Mouse (Mus musculus): ENCODE data around the gene Slc44a5.
"Not testable (repeated sequence)": the region's sequence is repeated elsewhere in the genome, so short reads cannot be mapped to it uniquely, and the experiment has no call there.

The Slc44a5 gene

DNA sequence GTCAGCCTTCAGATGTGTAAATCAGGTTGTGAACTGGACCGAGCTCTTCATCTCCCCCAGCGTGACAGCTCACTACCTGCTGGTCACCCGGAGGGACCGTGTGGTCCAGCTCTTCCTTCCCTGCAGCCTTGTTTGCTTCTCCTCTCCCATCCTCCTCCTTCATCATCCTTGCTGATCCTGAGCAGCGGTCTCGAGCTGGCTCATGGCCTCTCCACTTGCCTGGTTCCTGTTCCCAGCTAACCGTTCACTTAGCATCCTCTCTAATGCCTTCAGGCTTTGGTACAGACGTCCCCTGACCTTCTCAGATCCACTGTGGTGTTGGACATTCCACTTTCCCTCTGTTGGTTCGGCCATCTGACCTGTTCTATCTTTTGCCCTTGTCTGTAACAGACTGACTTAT lies 128.4 kb downstream of the Slc44a5 start:
- no peak for DNase-seq

DNA sequence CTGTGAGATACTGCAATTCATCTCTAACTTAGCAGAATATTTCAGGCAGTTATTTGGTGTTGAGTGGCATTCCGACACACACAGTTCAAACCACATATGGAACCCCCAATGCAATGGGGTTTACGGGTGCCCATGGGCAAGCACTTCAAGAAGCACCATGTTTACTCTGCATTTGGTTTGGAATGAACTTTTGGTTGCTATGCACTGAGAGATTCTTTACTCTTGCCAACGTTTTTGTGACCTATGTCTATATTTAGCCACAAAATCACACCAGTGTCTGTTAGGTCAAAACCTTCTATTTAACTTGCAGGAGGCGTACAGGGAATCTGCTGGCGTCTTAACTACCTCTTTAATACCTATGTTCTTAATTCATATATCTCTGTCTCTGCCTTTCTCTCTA lies 137.3 kb downstream of the Slc44a5 start:
- DNase-seq = no peak

DNA sequence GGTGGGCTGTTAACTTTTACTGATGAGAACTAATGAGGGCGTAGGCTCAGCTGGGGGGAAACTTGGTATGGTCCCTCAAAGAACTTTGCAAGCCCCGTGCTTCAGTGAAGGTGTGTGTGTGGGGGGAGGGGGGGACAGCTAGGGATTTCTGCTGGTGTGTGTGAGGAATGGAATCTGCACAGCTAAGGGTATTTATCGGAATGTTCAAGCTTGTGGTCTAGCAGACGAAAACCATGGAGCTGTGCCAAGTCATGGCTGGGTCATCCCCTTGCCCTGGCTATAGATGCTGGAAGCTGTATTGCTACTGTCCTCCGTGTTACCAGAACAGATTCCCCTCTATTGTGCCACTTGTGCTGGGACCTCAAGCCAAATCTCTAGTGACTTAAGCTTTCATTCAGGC lies 138.0 kb downstream of the Slc44a5 start:
- no peak for DNase-seq

DNA sequence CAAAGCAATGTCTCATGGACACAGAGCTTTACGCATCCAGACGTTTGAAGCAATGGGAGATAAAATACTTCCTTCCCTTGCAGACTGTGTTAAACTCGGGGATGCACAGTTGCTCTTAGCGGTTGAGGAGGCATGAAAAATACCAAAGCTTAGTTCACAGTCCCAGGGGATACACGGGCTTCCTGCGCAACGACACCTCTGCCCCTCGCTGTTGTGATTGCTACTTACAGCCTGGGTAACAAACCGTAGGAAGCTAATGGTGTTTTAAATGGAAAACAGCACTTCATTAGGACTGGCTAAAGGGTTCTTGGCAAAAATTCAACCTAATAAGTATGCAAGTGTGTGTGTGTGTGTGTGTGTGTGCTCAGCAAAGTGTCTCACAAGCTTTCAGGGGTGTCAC lies 141.8 kb downstream of the Slc44a5 start:
- no peak for DNase-seq

DNA sequence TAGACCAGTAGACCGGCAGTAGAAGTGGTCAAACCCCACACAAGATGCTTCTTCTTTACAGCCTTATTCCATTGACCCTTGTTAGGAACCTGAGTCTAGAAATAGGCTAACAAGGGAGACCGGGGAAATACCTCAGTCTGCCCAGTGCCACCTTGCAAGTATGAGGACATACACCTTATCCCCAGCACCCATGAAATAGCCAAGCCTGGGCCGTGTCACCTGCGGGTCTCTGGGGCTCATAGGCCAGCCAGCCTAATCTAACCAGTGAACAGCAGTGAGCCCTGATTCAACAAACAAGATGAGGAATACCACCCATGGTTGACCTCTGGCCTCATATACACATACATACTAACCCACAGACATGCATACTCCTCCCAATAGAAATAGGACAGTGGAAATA lies 142.2 kb downstream of the Slc44a5 start:
- no peak for DNase-seq

DNA sequence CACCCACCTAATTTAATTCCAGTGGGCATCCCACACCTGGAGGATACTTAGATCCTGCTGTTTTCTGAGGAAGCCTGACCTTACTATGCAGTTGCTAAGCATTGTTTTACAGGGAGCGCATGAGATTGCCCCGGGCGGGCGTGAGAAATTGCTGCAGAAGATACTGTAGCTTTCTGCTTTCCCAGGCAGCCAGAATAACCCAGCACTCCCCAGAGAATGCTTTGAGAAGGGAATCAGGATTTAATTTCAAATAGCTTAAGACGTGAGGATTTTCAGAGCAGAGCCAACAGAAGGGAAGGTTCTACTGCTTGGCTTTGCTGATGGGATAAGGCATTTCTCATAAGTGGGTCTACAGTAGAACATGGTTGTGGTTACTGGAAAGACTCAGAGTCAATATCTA lies 142.8 kb downstream of the Slc44a5 start:
- no peak for DNase-seq

DNA sequence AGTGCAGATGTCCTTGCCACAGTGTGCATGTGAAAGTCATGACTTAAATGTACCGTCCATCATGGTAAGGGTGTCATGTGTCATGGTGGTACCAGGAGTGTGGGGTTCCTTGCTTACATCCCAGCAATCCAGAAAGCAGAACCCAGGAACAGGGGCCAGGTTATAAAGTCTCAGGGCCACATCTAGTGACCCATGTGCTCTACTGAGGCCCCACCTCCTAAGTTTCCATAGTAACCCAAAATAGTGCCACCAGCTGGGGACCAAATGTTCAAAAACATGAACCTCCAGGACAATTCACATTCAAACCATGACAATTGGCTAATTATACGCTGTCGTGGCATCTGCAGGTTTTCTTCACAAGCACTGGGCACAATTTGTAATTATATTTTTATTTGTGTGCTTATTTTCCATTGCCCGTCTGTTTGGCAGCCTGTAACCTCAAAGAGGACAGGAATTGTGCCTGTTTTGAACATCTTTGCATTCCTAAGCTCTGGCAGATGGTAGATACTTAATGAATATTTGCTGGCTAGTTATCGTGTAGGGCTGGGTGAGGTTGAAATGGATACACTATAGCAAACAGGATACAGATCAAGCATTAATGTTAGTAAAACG lies 145.9 kb downstream of the Slc44a5 start:
- no peak for DNase-seq

DNA sequence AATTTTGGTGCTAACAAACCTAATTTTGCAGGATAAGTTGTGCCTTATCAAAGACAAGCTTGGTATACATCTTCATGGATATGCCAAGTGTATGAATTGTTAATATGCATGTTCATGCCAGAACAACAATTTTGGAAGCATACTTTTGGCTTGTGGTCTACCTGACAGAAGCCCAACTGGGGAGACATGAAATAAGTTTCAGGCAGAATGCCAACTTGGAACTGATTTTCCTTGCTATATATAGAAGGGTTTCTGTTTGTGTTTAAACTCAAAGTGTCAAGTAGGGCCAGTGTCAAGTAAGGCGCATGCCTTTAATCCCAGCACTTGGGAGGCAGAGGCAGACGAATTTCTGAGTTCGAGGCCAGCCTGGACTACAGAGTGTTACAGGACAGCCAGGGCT lies 149.3 kb downstream of the Slc44a5 start:
- no peak for DNase-seq

DNA sequence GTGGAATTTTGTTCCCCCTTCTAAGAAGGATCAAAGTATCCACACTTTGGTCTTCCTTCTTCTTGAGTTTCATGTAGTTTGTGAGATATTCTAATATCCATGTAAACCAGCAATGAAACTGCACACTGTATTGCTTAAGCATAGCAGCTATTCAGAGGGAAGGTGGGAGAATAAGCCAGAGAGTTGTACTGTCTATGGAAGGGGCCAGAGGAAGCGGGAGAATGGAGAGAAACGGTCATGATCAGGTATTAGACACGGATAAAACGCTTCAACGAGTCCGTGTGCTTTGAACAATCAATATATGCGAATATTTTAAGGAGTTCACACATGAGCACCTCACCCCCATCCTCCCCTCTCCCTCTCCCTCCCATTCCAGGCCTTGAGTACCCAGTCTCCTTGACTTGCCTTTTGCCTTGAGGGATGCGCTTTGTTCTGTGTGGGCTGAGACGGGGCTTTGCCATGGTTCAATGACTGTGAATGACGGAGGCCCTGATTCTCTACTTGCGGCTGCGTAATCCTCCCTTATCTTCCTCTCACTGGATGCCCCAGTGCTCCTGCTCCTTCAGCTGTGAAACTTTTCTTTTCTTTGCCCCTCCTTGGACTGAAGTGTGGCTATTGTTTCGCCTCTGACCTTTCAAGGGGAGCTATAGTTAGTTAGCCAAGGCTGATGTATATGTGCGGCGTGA lies 151.8 kb downstream of the Slc44a5 start:
- DNase-seq = no peak

DNA sequence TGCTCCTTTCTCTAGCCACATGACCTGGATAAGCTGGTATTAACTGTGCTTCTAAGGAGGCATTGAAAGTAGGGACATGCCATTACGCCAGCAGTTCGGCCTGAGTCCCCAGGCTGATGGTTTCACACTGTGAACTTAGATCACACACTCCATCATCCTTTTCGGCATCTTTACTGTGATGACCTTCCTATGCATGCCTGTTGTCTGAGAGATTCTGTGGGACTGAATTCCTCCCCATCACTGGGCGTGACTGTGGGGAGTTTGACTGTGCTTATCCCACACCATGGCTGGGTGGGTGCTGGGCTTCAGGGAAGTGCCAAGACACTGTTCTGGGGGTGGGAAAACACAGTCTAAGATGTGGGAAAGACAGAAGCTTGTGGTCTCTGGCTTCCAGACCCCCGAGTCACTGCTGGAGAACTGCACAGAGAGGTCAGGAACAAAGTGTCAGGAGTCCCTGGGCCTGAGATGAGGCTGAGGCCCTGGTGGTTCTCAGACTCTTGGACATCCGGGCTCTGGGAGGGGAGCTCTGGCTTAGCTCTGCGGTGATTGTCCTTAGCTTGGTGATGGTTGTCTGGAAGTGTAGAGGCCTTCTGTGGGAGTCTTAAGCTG lies 152.6 kb downstream of the Slc44a5 start:
- no peak for DNase-seq

DNA sequence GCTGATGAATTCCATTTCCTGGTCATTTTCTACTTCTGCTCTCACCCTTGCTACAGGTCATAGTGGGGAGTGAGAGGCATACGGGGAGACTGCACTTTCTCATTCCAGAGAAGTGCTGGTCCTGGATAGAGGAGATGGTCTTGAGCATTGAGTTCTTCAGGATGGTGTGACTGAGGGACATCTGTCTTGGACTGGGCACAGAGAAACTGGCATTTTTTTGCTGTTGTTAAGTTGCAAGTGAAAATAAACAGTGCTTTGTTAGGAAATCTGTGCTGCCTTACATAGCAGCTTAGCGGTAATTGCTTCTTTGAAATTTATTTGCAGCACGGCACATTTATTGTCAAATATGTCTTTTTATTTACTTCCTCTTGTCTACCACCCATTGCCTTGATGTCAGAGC lies 154.0 kb downstream of the Slc44a5 start:
- DNase-seq = no peak

DNA sequence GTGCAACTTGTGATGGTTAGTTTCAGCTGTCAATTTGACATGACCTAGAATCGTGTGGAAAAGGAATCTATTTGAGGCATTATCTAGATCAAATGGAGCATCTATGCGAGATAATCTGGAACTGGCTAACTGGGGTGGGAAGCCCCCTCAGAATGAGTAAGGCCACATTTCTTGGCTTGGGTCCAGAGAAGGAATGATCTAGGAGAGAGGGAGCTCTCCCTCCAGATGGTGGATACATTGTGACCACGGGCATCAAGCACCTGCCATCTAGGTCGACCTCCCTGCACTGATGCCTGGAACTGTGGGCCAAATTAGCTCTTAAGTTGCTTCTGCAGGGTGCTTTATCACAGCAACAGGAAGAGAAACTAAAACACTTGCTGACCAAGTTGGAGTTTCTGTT lies 155.8 kb downstream of the Slc44a5 start:
- no peak for DNase-seq

DNA sequence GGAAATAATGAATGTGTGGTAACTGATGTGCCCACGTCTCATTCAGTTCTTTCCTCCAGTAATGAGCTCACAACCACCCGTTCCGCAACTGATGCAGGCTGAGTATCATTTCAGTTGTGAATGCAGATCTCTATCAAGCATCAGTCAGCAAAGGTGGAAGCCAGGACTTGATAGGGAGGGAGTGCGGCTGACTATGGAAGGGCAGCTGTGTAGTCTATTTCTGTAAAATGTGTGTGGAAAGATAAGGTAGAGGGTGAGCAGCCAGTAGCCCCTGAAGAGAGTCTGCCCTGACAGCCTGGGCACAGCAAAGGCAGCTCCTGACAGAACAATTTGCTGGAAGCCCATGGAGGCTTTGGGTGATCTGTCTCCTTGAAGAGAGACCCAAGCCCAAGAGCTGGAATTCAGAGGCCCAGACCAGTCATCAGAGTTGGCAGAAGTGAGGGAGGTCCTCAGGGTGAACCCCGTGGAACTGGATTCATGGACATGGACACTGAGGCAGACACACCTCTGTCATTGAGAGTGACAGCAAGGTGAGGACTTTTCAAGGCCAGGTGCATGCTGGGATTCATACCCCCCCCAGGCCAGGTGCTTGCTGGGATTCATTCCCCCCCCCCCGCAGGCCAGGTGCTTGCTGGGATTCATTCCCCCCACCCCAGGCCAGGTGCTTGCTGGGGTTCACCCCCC lies 157.3 kb downstream of the Slc44a5 start:
- DNase-seq = no peak

DNA sequence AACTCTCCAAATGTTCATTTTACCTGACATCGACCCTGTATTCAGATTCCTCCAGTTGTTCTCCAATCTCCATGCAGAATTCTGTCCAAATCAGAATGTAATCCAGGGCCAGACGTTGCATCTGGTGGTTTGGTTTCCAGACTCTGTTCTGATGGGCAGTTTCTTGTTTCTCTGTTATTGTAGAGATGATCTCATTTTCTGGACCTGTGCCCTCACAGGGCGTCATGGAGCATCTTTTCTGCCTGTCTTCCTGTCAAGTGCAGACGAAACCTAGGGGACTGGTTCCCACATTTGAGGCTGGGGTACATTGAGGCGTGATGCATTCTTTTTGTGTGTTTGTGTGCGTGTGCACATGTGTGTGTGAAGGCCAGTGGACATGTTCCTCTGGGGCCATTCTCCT lies 160.8 kb downstream of the Slc44a5 start:
- DNase-seq = no peak

DNA sequence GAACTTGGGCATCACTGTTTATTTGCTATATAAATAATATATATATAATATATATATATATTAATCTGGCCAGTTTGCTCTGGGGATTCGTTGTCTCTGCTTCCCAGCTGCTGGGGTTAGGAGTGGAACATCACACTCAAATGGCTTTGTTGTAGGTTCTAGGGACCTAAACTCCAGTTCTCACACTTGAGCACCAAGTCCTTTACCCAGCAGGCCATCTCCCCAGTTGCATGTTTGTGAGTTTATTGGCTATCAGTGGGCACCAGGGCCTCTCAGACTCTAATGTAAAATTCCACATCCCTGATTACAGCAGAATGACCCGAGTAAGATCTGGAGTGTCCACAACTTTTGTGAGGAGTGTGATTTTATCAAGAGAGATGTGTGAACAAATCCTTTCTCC lies 161.5 kb downstream of the Slc44a5 start:
- no peak for DNase-seq

DNA sequence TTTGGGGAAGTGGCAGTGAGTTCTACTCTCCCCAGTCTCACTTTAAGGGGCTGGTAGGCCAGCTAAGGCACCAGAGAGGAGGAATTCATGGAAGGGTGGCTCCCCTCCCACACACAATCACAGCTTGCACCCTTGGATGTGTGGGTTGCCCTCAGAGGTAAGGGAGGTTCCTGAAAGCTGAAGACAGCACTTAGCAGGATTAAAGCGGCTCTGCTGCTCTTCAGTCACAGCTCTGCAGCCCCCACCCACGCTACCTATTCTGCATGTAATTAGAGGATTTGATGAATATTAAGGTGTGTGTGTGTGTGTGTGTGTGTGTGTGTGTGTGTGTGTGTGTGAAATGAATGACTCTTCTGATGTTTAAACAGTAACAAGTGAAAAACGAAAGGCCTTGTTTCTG lies 163.3 kb downstream of the Slc44a5 start:
- no peak for DNase-seq

DNA sequence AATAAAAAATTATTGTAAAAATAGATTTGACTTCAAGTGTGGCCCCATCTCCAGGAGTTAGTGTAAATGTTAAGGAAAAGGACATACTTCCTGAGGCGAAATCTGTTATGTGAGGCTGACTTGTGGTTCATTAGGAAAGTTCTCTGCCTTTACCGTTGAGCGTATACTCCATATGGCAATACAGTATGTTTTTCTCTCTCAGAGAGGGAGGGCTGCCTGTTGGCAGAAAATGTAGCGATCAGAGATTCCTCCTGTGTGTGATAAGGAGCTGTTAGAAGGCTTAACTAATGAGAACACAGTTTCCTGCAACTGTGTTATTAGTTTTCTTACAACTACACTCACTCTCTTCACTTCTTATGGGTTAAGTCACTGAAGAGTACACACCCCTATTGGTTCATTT lies 168.1 kb downstream of the Slc44a5 start:
- no peak for DNase-seq

DNA sequence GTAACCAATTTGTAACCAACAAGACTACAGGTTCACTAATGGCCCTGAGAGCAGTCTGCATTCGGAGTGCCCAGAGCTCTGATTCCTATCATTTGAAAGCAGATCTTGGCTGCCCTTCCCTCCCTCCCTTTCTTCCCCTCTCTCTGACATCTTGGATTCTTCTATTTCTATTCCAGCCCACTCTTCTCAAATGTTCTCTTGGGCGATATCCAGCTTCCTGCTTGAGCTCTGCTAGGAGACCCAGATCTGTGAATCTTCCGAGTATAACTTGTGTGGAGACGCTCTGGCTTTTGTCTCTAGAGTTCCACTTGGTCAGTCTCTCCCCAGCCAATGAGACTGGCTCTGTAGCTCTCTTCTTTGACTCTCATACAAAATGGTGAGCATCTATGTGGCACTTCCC lies 169.4 kb downstream of the Slc44a5 start:
- DNase-seq = no peak

DNA sequence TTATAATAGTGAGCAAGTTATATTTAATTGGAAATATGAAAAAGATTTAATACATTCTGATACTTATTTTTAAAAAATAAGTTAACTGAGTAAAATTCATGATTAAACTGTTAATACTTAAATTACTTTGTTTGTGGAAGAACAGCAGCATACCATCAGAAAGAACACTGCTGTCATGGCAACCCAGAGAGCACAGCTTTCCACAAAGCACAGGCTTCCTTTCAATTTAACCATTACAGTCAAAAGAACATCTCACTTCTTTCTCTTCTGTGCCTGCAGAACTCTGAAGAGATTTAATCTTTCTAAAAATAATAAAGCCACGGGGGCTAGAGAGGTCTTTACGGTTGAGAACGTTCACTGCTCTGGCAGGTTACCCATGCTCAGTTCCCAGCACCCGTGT lies 172.5 kb downstream of the Slc44a5 start:
- DNase-seq = no peak

DNA sequence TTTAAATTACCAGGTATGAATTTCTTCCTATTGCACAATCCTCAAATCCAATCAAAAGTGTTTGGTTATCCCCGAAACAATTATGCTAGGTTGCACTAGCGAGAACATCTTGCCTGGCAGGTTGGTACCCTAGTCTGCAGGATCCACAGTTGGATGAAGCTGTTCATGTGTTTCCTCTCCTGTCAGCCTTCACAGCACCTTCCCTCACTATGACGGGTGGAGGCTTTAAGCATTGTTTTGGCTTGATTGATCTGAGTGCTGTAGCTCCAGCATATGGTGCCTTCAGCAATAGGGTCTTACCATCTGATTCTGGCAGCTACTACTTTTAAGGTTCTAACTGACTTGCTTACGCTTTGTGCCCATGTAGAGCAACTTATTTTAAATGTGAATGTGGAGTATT lies 176.5 kb downstream of the Slc44a5 start:
- DNase-seq = no peak

DNA sequence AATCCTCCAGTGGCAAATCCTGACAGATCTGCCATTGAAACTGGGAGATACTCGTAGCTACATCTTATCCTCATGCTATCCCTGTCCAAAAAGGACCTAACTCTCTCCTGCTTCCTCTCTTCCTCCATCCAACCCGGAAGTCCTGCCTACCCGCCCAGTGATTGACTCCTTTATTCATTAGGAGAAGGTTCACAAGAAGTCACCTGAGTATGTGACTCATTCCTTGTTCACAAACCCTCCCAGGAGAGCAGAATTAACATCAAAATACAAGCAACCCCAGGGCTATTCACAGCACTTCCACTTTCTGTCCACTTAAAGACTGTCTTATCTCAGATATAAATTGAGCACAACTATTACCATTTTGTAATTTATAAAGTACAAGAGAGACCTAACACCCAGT lies 180.3 kb downstream of the Slc44a5 start:
- DNase-seq = not testable (repeated sequence)

DNA sequence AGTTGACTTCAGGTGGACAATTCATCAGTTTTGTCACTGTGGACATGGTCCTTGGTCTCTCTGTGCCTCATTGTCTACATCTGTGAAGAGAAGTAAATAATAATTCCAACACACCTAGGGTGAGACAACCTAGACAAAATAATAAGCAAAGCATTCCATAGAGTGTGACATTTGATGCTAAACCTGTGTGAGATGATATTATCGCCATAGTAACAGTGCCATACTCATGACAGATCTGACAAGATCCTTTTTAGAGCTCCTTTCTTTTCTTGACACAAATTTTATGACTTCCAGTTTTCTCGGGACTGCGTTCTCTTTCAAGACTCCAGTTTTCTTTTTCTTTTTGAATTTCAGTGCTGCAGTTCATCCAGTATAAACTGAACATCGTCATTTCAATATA lies 192.6 kb downstream of the Slc44a5 start:
- DNase-seq = no peak

DNA sequence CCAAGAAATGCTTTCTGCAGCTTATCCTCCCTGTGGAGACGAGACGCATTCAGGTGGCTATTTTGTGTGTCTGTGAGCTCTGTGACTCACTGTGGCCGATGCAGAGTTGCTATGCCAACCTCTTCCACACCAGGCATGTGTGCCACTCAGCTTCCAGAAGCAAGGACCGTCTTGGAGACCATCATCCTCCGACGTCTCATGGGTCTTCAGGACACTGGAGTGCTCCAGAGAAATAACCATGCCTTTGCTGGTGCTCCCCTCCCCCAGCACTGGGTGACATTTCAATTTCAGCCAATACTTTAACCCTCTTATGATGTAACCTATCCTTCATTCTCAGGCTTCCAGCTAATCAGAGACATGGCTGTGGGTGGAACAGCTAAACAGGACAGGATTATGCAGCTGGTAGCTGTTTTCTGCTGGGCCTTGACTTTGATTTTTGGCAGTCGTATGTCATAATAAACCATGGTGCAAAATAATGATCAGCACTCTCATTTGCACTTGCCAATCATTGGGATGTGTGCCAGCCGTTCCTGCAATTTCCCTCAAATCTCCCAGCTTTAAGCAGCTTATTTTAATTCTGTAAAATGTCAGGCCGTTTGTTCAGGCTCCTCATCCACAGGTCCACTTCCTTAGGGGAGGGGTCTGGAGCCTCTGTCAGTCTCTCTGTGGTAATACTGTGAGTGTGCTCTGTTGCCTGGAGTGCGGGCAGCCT lies 198.8 kb downstream of the Slc44a5 start:
- no peak for DNase-seq

DNA sequence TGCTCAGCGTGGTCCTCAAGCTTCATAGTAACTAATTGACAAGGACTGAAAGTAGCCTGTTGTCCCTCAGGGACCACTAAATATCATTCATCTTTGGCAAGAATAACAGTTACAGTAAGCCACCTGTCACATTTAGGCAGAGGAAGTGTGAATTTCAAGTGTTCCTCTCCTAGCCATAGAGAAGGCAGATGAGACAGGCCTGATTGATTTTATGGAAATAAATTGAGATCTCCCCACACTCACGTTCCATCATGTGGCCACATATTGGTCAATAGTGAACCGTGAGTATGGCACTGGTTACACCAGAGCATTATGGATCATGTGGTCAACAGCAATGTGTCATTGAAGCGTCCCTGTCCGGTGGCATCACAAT lies 199.3 kb downstream of the Slc44a5 start:
- no peak for DNase-seq

Data from kidney, postnatal 36 days (tissue).